7 mouse cellular contexts compared by ENCODE assay signal in genomic region chr16:20651076-20651946, GRCm38 (mm10). TPM values are rescaled to one million over a fixed set of nuclear protein-coding genes. Genes with fewer than 3 reads are reported as not detected.
DNase-seq lines count a peak whose midpoint lies in the region; ATAC-seq lines count a peak whose summit lies in the region.

Gene Psmd2, plus strand, starts transcription at chr16:20651652.

- H3K4me3 ChIP-seq in intestine, embryonic 16.5 days (ENCODE audit: low read length), result peak within 1 kb of the TSS; percentile 74
- H3K4me3 ChIP-seq in midbrain, embryonic 11.5 days (ENCODE audit: low read depth, low read length), result peak within 1 kb of the TSS; percentile 67

- H3K4me2 ChIP-seq in intestine, embryonic 16.5 days (ENCODE audit: low read depth, low read length), result peak within 1 kb of the TSS; percentile 83
- peak within 1 kb of the TSS; percentile 89 for H3K4me2 ChIP-seq in midbrain, embryonic 11.5 days

- H3K27me3 ChIP-seq in intestine, embryonic 16.5 days (replicated peaks; ENCODE audit: control insufficient read depth, insufficient read depth, low read length), result no peaks in the 10 kb centered on the region
- H3K27me3 ChIP-seq in midbrain, embryonic 11.5 days (ENCODE audit: control insufficient read depth, insufficient read depth, low read length), result no peaks in the 10 kb centered on the region

- peak within 1 kb of the TSS; percentile 88 for H3K9ac ChIP-seq in intestine, embryonic 16.5 days (ENCODE audit: low read depth, low read length)
- H3K9ac ChIP-seq in midbrain, embryonic 11.5 days (ENCODE audit: low read length), result peak within 1 kb of the TSS; percentile 71

- H3K27ac ChIP-seq in intestine, embryonic 16.5 days (ENCODE audit: low read length), result peak within 1 kb of the TSS; percentile 80
- H3K27ac ChIP-seq in midbrain, embryonic 11.5 days (ENCODE audit: low read depth, low read length), result peak within 1 kb of the TSS; percentile 10; the same call in 1 of the 2 replicates

- H3K36me3 ChIP-seq in intestine, embryonic 16.5 days (ENCODE audit: control insufficient read depth, insufficient read depth, low read length), result no peaks in the 10 kb centered on the region
- peaks cover 8% of the 10 kb centered on the region; the same call in 1 of the 2 replicates for H3K36me3 ChIP-seq in midbrain, embryonic 11.5 days (ENCODE audit: control insufficient read depth, insufficient read depth, low read length)

- 2% methylated on average over 46 of the region's 46 CpGs for WGBS in intestine, embryonic 16.5 days
- WGBS in midbrain, embryonic 11.5 days, result 3% methylated on average over 38 of the region's 46 CpGs

- H3K4me1 ChIP-seq in intestine, embryonic 16.5 days (ENCODE audit: control insufficient read depth, insufficient read depth, low read length), result peaks cover 12% of the 10 kb centered on the region
- H3K4me1 ChIP-seq in midbrain, embryonic 11.5 days (ENCODE audit: control insufficient read depth, insufficient read depth, low read length), result peaks cover 13% of the 10 kb centered on the region

- DNase-seq in adrenal gland, adult 2 months, result peak; percentile 98
- DNase-seq in embryo, embryonic 11.5 days (ENCODE audit: low read depth, low spot score), result peak; percentile 93
- peak; percentile 96 to 98 for DNase-seq in gastrocnemius, postnatal 4 days (ENCODE audit: low spot score in 2 of 2)
- DNase-seq in left cerebral cortex, postnatal 36 days (ENCODE audit: low spot score in 2 of 2), result peak; percentile 97 to 98
- peak; percentile 100 for DNase-seq in midbrain, embryonic 11.5 days (ENCODE audit: low spot score, missing footprints)
- peak; percentile 92 for DNase-seq in skeletal muscle tissue, adult 2 months (ENCODE audit: low read depth, low spot score)

- peak; percentile 97 for ATAC-seq in intestine, embryonic 16.5 days
- peak; percentile 96 for ATAC-seq in midbrain, embryonic 11.5 days (ENCODE audit: low FRiP score)

- H3K9me3 ChIP-seq in intestine, embryonic 16.5 days (ENCODE audit: control insufficient read depth, low read length), result no peaks in the 10 kb centered on the region
- H3K9me3 ChIP-seq in midbrain, embryonic 11.5 days (ENCODE audit: control insufficient read depth, low read length), result no peaks in the 10 kb centered on the region

- intact Hi-C loops in left cerebral cortex, postnatal 36 days (cut with DNase I), result loop anchor here (5.0 kb wide), 2 partner anchors 134 to 154 kb away; partner anchors contain the start of genes Dvl3 and Eif2b5

RNA-seq across cellular contexts. Expression of gene Psmd2, which starts in this region (rescaled TPM):
- total RNA-seq in adrenal gland, adult 2 months (2021), result 100 to 1,000 TPM; 215 to 285 TPM
- 38.1 and 43.8 TPM in 2 replicates for polyA plus RNA-seq in adrenal gland, adult 2 months (2012; rRNA removed)
- 100 to 1,000 TPM; 179 to 195 TPM for total RNA-seq in gastrocnemius, postnatal 4 days (2021)
- 276 and 309 TPM in 2 replicates for polyA plus RNA-seq in intestine, embryonic 16.5 days (2015; fragmentation: Nextera tagmentation; extraction: Ambion mirVana)
- total RNA-seq in left cerebral cortex, postnatal 36 days (2021), result 100 to 1,000 TPM; 214 to 240 TPM
- 474 and 502 TPM in 2 replicates for polyA plus RNA-seq in midbrain, embryonic 11.5 days (2014; fragmentation: Nextera tagmentation; extraction: Ambion mirVana)

Comparison
In these comparisons a context has a peak if more than half of its experiments do, and no peak if none do; other contexts are left out.
1. Peak in every context shown above with its lines: DNase-seq, ATAC-seq, H3K4me3 ChIP-seq and H3K27ac ChIP-seq.